Mouse (Mus musculus) heart, adult 8-10 months (tissue): ENCODE measurements around the gene Vcp. TPM values are rescaled to one million over a fixed set of nuclear protein-coding genes. Genes with fewer than 3 reads are reported as not detected.

ENCODE experiments used
- DNase-seq: peaks from one replicate; pipeline ENCODE4 v3.0.0; 2022; ENCODE audit warnings: low spot score
- total RNA-seq, 4 experiments: library from RNA; stranded (reverse); gene quantifications; 2 replicates each; pipeline ENCODE4 v1.2.4; 2022

Gene Vcp
- 100 to 1,000 TPM; 255 to 280 (median 263) TPM for total RNA-seq

- peak; percentile 99 for DNase-seq
These were observed at the start of gene Vcp for GRCm38 (mm10) chr4:43000141-43000986. Gene Vcp, minus strand, starts transcription at chr4:43000507.

GRCm38 (mm10) chr4:43047231-43047630 is 46.9 kb upstream of the Vcp start:
- DNase-seq = peak; percentile 89

- no peak for DNase-seq
These were observed 46.3 kb upstream of the Vcp start for GRCm38 (mm10) chr4:43046607-43047006.

GRCm38 (mm10) chr4:43045659-43046302 is 45.5 kb upstream of the Vcp start, which contains the start of gene Fam214b:
Gene Fam214b, minus strand, starts transcription at chr4:43046220.
- DNase-seq = peak; percentile 100

- no peak for DNase-seq
These were observed 45.0 kb upstream of the Vcp start for GRCm38 (mm10) chr4:43045285-43045658.

GRCm38 (mm10) chr4:43044673-43045072 is 44.4 kb upstream of the Vcp start:
- DNase-seq = peak; percentile 64

GRCm38 (mm10) chr4:43043644-43044357 is 43.5 kb upstream of the Vcp start:
- peak; percentile 62 for DNase-seq

GRCm38 (mm10) chr4:43040881-43041547 is 40.7 kb upstream of the Vcp start:
- no peak for DNase-seq

GRCm38 (mm10) chr4:43040114-43040572 is 39.8 kb upstream of the Vcp start:
- DNase-seq = peak; percentile 95

GRCm38 (mm10) chr4:43039609-43040008 is 39.3 kb upstream of the Vcp start:
- DNase-seq = no peak

- DNase-seq = no peak
These were observed 38.5 kb upstream of the Vcp start for GRCm38 (mm10) chr4:43038567-43039495.

GRCm38 (mm10) chr4:43037860-43038566 is 37.7 kb upstream of the Vcp start:
- no peak for DNase-seq

- no peak for DNase-seq
These were observed 36.0 kb upstream of the Vcp start for GRCm38 (mm10) chr4:43036356-43036755.

- DNase-seq = no peak
These were observed 35.5 kb upstream of the Vcp start for GRCm38 (mm10) chr4:43035851-43036250.

GRCm38 (mm10) chr4:43033481-43033880 is 33.2 kb upstream of the Vcp start:
- no peak for DNase-seq

GRCm38 (mm10) chr4:43032501-43032900 is 32.2 kb upstream of the Vcp start:
- DNase-seq = no peak

GRCm38 (mm10) chr4:43031237-43031995 is 31.1 kb upstream of the Vcp start, which contains the start of gene Stoml2:
Gene Stoml2, minus strand, starts transcription at chr4:43031710.
- DNase-seq = peak; percentile 94

GRCm38 (mm10) chr4:43030780-43031230 is 30.5 kb upstream of the Vcp start:
- DNase-seq = no peak

- DNase-seq = no peak
These were observed 30.0 kb upstream of the Vcp start for GRCm38 (mm10) chr4:43030352-43030751.
